Mouse (Mus musculus): Measurements from ENCODE around the gene Hspa5. TPM values are rescaled to one million over a fixed set of nuclear protein-coding genes. Genes with fewer than 3 reads are reported as not detected.
"Not testable (repeated sequence)": the region's sequence is repeated elsewhere in the genome, so short reads cannot be mapped to it uniquely, and the experiment has no call there.

Gene Hspa5
- total RNA-seq, 2 experiments from 2014 or later, result 185 to 884 TPM

DNA sequence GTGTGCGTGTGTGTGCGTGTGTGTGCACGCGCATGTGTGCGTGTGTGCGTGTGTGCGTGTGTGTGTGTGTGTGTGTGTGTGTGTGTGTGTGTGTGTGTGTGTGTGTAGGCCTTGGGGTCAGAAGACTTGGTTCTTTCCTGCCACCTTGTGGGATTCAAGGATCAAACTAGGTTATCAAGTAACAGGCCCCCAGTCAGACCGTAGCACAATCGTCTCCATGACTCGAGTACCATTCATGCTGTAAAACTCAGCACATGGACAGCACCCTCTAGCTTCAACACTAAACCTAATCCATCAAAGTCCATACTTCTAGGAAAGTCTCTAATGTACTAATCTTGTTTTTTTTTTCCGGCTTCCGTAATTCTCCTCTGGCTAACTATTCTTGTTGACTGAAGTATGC lies 7.0 kb upstream of the Hspa5 start:
- ATAC-seq (replicated peaks; ENCODE audit: low FRiP score, low TSS enrichment, poor library complexity, severe bottlenecking), result no peak

GRCm38 (mm10) chr2:34770049-34770448 lies 1.7 kb upstream of the Hspa5 start:
- no peak for ATAC-seq (replicated peaks; ENCODE audit: low FRiP score, low TSS enrichment, poor library complexity, severe bottlenecking)

- ATAC-seq (replicated peaks; ENCODE audit: low FRiP score, low TSS enrichment, poor library complexity, severe bottlenecking), result no peak
Observed at GRCm38 (mm10) chr2:34770951-34771350, 819 bp upstream of the Hspa5 start.

DNA sequence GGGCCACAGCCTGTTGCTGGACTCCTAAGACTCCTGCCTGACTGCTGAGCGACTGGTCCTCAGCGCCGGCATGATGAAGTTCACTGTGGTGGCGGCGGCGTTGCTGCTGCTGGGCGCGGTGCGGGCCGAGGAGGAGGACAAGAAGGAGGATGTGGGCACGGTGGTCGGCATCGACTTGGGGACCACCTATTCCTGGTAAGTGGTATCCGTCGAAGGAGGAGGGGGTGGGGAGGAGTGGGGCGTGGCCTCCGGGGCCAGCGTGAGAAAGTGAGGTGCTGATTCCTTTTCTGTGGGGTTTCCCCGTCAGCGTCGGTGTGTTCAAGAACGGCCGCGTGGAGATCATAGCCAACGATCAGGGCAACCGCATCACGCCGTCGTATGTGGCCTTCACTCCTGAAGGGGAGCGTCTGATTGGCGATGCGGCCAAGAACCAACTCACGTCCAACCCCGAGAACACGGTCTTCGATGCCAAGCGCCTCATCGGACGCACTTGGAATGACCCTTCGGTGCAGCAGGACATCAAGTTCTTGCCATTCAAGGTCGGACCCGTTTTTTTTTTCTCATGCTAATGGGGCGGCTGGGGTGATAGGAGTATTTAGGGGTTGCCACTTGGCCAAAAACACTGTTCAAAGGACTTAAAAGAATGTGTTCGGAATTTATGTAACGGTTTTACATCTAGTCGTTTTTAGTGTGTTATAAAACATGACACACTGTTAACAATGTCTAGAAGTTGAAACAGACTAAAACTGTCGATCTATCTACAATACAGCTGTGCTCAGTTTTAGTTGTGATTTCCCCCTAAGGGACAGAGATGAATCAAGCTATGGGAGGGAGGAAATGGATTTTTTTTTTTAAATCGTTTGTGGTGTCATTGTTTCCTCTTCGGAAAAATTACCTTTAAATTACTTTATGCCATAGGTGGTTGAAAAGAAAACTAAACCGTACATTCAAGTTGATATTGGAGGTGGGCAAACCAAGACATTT lies 774 bp downstream of the Hspa5 start:
- peak; percentile 28 for ATAC-seq (replicated peaks; ENCODE audit: low FRiP score, low TSS enrichment, poor library complexity, severe bottlenecking)

- ATAC-seq (replicated peaks; ENCODE audit: low FRiP score, low TSS enrichment, poor library complexity, severe bottlenecking), result no peak
Observed at GRCm38 (mm10) chr2:34773673-34774072, 1.9 kb downstream of the Hspa5 start.

DNA sequence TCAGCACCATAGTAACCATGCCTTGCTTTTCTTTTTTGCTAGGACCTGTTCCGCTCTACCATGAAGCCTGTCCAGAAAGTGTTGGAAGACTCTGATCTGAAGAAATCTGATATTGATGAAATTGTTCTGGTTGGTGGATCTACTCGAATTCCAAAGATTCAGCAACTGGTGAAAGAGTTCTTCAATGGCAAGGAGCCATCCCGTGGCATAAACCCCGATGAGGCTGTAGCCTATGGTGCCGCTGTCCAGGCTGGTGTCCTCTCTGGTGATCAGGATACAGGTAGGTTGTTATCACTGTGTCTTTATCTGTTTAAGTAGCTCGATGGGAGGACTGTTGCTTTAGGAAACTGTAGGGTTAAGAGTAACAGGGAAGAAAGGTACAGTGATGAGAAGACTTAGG lies 2.7 kb downstream of the Hspa5 start:
- ATAC-seq (replicated peaks; ENCODE audit: low FRiP score, low TSS enrichment, poor library complexity, severe bottlenecking), result no peak

DNA sequence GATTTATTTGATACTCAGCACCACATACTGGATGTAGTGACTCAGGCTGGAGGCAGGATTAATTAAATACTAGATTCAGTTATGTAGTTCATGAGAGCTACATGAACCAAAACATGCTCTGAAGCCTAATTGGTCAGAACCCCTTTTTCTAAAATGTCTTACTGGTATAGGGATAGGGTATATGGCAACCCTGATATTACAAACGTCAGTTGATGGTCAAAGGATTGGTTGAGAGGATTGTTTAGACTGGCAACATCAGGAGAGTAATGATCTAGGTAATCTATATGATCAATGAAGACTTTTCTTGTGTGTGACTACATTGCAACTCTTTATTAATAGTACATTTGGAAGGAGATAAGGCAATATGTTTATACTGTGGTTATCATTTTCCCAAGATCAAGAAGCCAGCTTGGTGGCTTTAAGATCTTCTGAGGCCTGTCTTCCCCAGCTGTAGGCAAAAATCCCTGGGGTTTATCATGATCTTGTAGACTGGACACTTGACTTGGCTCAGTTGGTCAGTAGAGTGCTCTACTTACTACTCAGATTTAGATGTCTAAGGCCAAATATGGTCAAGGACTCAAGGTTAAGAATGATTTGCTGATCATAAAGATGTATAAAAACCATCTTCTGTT lies 5.6 kb downstream of the Hspa5 start:
- no peak for ATAC-seq (replicated peaks; ENCODE audit: low FRiP score, low TSS enrichment, poor library complexity, severe bottlenecking)

DNA sequence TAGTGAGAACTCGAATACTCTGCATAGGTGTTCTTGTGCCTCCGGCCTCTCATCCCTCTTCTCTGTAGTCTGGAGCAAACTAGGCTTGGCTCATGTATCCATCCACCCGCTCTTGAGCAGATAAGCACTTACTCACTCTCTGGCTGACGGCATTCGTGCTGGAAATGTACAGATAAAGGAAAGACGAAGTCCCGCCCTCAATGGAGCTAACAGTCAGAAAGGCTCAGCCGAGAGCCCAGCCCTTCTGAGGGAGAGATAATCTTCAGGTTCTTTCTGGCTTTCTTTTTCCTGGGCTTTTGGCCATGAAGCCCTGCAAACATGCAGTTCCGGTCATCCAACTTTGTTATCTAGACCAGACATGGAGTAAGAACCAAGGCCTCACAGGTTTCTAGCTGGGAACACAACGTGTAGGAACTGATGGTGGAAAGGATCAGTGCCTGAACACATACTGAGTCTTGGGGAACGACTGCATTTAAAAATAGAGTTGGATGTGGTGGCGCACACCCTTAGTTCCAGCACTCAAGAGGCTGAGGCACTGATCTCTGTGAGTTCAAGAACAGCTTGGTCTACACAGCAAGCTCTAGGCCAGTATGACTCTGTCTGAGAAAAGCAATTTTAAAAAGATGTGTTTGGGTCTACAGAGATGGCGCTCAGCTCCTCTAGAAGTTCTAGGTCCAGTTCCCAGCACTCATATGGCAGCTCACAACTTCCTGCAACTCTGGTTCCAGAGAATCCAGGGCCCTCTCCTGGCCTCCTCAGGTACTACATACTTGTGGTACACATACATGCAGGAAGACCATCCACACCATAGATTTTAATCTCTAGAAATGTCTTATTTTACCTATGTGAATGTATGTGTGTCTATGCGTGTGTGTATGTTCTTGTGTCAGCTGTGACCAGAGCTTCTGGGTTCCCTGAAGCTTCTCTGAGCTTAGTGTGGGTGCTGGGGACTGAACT lies 11.6 kb downstream of the Hspa5 start:
- ATAC-seq (replicated peaks; ENCODE audit: low FRiP score, low TSS enrichment, poor library complexity, severe bottlenecking), result peak; percentile 94

- ATAC-seq (replicated peaks; ENCODE audit: low FRiP score, low TSS enrichment, poor library complexity, severe bottlenecking), result peak; percentile 38
Observed at GRCm38 (mm10) chr2:34784085-34784484, 12.3 kb downstream of the Hspa5 start.

DNA sequence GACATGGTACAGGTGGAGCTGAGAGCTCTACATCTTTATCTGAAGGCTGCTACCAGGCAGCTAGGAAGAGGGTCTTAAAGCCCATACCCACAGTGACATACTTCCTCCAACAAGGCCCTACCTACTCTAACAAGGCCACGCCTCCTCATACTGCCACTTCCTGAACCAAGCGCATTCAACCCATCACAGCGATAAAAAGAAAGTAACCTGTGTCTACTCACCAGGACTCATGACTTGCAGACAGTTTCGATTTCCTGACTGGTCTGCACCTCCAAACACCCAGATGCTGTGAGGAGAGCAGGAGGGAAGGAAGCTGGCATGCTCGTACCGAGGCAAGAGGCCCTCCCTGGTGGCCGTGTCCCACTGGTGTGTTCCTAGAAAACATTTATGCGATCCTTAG lies 18.5 kb downstream of the Hspa5 start:
- ATAC-seq (replicated peaks; ENCODE audit: low FRiP score, low TSS enrichment, poor library complexity, severe bottlenecking), result peak; percentile 79

DNA sequence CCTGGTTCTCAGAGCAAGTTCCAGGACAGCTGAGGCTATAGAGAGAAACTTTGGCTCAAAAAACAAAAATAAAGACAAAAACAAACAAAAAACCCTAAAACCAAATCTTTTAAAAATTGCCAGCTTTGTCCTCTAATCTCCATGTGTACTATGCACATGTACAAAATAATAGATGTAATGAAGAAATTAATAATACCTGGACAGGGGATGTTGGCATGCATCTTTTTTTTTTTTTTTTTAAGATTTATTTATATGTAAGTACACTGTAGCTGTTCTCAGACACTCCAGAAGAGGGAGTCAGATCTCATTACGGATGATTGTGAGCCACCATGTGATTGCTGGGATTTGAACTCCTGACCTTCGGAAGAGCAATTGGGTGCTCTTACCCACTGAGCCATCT lies 20.8 kb downstream of the Hspa5 start:
- not testable (repeated sequence) for ATAC-seq (replicated peaks; ENCODE audit: low FRiP score, low TSS enrichment, poor library complexity, severe bottlenecking)

- no peak for ATAC-seq (replicated peaks; ENCODE audit: low FRiP score, low TSS enrichment, poor library complexity, severe bottlenecking)
Observed at GRCm38 (mm10) chr2:34794511-34794910, 22.7 kb downstream of the Hspa5 start.

- ATAC-seq (replicated peaks; ENCODE audit: low FRiP score, low TSS enrichment, poor library complexity, severe bottlenecking), result no peak
Observed at GRCm38 (mm10) chr2:34795426-34795825, 23.7 kb downstream of the Hspa5 start.

DNA sequence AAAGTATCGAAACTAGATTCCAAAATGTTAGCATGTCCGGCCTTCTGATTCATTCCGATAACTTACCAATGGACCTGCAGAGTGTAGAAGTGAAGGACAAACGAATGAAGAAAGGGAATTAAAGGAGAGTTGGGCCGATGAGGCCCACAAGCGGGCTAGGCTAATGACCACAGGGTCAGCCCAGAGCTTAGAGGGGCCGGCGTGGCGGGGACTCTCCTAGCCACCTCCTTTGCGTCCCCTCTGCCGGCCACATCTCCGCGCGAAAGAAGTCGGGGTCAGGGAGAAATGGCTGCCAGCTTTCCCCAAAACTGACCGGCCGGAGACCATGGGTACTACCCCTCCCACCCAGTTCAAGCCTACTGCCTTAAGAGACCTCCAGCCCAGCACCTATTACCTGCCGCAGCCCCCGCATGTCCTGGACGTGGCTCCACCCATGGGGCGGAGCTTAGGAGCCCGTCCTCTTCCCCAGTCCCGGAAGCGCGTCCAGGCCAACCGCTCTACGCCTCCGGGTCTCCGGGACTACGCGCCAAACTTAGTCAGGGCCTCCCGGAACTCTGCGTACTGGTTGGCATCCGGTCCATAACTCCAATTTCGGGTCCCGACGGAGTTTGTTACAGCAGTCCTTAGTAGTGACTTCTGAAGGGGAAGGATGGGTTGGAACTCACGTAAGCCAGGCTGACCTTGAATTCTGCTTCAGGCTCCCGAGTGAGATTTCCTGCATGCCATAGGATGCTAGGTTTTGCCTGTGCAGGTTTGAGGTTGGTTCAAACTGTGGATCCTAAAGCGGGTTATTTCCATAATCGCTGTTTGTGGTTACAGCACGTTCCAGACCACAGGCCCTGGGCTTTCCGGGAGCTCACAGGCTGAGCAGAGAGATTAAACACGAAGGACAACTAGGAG lies 27.8 kb downstream of the Hspa5 start, which contains the start of gene Rabepk:
TSS of gene Rabepk (minus strand) at position 556 of the 900 bp plus-strand sequence.
- peak; percentile 73 for ATAC-seq (replicated peaks; ENCODE audit: low FRiP score, low TSS enrichment, poor library complexity, severe bottlenecking)

- ATAC-seq (replicated peaks; ENCODE audit: low FRiP score, low TSS enrichment, poor library complexity, severe bottlenecking), result no peak
Observed at GRCm38 (mm10) chr2:34800371-34800770, 28.6 kb downstream of the Hspa5 start.

DNA sequence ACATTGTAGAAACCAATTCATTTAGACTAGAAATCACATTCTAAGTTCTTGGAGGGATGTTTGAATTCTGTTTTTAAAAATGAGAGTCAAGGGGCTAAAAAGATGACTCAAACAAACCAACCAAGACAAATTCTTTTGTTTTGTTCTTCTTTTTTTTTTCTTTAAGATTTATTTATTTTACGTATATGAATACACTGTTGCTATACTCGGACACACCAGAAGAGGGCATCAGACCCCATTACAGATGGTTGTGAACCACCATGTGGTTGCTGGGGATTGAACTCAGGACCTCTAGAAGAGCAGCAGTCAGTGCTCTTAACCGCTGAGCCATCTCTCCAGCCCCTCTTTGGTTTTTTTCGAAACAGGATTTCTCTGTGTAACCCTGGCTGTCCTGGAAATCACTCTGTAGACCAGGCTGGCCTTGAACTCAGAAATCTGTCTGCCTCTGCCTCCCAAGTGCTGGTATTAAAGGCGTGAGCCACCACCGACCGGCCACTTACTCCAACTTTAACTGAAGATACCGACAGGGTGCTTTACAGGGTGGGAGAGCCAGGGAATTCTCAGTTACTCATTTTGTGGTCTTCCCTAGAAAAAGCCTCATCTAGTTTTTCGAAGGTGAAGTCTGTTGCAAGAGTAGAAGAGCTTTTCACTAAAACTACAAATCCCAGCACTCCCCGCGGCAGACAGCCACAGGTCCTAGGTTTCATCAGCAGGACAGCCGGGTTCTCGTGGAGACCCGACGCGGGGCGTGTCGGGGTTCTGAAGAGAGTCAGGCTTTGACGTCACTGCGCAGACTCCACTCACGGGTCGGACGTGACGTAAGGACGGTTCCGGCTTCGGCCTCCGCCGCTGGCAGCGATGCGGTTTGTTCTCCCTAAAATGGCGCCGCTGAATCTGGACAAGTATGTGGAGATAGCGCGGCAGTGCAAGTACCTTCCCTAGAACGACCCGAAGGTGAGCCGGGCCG lies 30.0 kb downstream of the Hspa5 start:
- ATAC-seq (replicated peaks; ENCODE audit: low FRiP score, low TSS enrichment, poor library complexity, severe bottlenecking), result peak; percentile 84

DNA sequence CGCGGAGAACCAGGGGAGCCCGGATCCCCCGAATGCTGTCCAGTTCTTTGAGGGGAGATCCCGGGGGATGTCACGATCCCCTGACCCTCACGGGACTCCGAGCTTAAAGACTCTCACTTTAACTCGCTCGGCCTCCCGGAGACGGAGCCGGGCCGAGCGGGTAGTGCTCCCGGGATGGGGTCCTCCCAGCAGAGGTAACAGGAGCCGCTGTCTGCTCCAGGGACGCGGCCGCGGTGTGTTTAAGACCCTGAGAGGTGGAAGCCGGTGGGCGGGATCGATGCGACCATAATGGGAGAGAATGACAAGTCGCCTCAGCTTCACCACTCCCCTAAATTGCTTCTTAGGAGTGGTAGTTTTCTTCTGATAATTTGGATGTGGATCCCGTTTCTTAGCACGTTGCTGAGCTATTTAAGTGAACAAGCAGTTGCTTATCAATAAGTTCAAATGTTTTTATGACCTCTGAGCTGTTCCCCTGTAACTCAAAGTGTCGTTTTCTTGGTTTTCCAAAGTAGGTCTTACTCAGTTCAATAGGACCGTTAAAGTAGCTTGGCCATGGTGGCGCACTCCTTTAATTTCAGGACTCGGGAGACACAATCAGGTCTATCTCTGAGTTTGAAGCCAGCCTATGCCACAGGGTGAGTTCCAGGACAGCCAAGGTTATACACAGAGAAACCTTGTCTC lies 30.9 kb downstream of the Hspa5 start:
- peak; percentile 46 for ATAC-seq (replicated peaks; ENCODE audit: low FRiP score, low TSS enrichment, poor library complexity, severe bottlenecking)
